Mouse (Mus musculus): Measurements from ENCODE around the gene Hist1h2ag.
"Not testable (repeated sequence)": the region's sequence is repeated elsewhere in the genome, so short reads cannot be mapped to it uniquely, and the experiment has no call there.

Gene Hist1h2ag

GRCm38 (mm10) chr13:22042568-22043502, at the start of gene Hist1h2ag, which contains the start of gene Hist1h2bj:
Gene Hist1h2ag (minus strand): TSS chr13:22042944.
Gene Hist1h2bj (plus strand): TSS chr13:22043214.
- DNase-seq (ENCODE audit: low spot score in 2 of 2) = peak; percentile 85 to 92

GRCm38 (mm10) chr13:22084140-22084539, 41.4 kb upstream of the Hist1h2ag start, which contains the start of gene Vmn1r188:
Gene Vmn1r188 (plus strand): TSS chr13:22084440.
- not testable (repeated sequence) for DNase-seq (ENCODE audit: low spot score in 2 of 2)

GRCm38 (mm10) chr13:22063468-22063867, 20.7 kb upstream of the Hist1h2ag start:
- DNase-seq (ENCODE audit: low spot score in 2 of 2) = no peak

GRCm38 (mm10) chr13:22061422-22061821, 18.7 kb upstream of the Hist1h2ag start:
- DNase-seq (ENCODE audit: low spot score in 2 of 2) = no peak

- DNase-seq (ENCODE audit: low spot score in 2 of 2) = no peak
Measured at GRCm38 (mm10) chr13:22053754-22054153, 11.0 kb upstream of the Hist1h2ag start.

- DNase-seq (ENCODE audit: low spot score in 2 of 2) = no peak
Measured at GRCm38 (mm10) chr13:22051523-22051859, 8.7 kb upstream of the Hist1h2ag start.

GRCm38 (mm10) chr13:22050591-22051522, 8.1 kb upstream of the Hist1h2ag start:
- DNase-seq (ENCODE audit: low spot score in 2 of 2) = peak; percentile 82

- DNase-seq (ENCODE audit: low spot score in 2 of 2) = no peak
Measured at GRCm38 (mm10) chr13:22049737-22050440, 7.1 kb upstream of the Hist1h2ag start.

GRCm38 (mm10) chr13:22049041-22049440, 6.3 kb upstream of the Hist1h2ag start:
- DNase-seq (ENCODE audit: low spot score in 2 of 2) = no peak

GRCm38 (mm10) chr13:22045311-22045710, 2.6 kb upstream of the Hist1h2ag start:
- no peak for DNase-seq (ENCODE audit: low spot score in 2 of 2)

- DNase-seq (ENCODE audit: low spot score in 2 of 2) = no peak
Measured at GRCm38 (mm10) chr13:22044432-22045155, 1.9 kb upstream of the Hist1h2ag start.

- no peak for DNase-seq (ENCODE audit: low spot score in 2 of 2)
Measured at GRCm38 (mm10) chr13:22043503-22044431, 1.0 kb upstream of the Hist1h2ag start.

- no peak for DNase-seq (ENCODE audit: low spot score in 2 of 2)
Measured at GRCm38 (mm10) chr13:22041651-22042567, 835 bp downstream of the Hist1h2ag start.

- peak; percentile 96 for DNase-seq (ENCODE audit: low spot score in 2 of 2)
Measured at GRCm38 (mm10) chr13:22041142-22041536, 1.6 kb downstream of the Hist1h2ag start, which contains the start of gene Hist1h4i. Gene Hist1h4i (minus strand): TSS chr13:22041362.

- DNase-seq (ENCODE audit: low spot score in 2 of 2) = no peak
Measured at GRCm38 (mm10) chr13:22040464-22041141, 2.1 kb downstream of the Hist1h2ag start.

- DNase-seq (ENCODE audit: low spot score in 2 of 2) = no peak
Measured at GRCm38 (mm10) chr13:22039951-22040463, 2.7 kb downstream of the Hist1h2ag start.

- DNase-seq (ENCODE audit: low spot score in 2 of 2) = no peak
Measured at GRCm38 (mm10) chr13:22039364-22039763, 3.4 kb downstream of the Hist1h2ag start.

GRCm38 (mm10) chr13:22037415-22037814, 5.3 kb downstream of the Hist1h2ag start:
- DNase-seq (ENCODE audit: low spot score in 2 of 2) = no peak

Data from right cerebral cortex, postnatal 36 days (tissue).